In genomic region chr4:149953621-149954481, GRCm38 (mm10) we compare ENCODE assay signal across 8 mouse cellular contexts. TPM values are rescaled to one million over a fixed set of nuclear protein-coding genes. Genes with fewer than 3 reads are reported as not detected.
A peak's percentile ranks its signal among the peaks of the same experiment; 100 is the strongest.
DNase-seq lines count a peak whose midpoint lies in the region; ATAC-seq and TF ChIP-seq lines count a peak whose summit lies in the region.

No protein-coding gene starts in this region.

- H3K9ac ChIP-seq in lung, embryonic 15.5 days, result peak overlapping the region; percentile 71

- WGBS in forebrain, embryonic 10.5 days, result 8% methylated on average over 32 of the region's 32 CpGs
- WGBS in hindbrain, embryonic 10.5 days, result 9% methylated on average over 32 of the region's 32 CpGs
- WGBS in lung, embryonic 15.5 days, result 4% methylated on average over 32 of the region's 32 CpGs

- H3K36me3 ChIP-seq in C2C12 (ENCODE audit: control insufficient read depth, insufficient read depth), result no peaks in the 10 kb centered on the region
- no peaks in the 10 kb centered on the region for H3K36me3 ChIP-seq in forebrain, embryonic 10.5 days (replicated peaks)
- no peaks in the 10 kb centered on the region for H3K36me3 ChIP-seq in hindbrain, embryonic 10.5 days
- no peaks in the 10 kb centered on the region for H3K36me3 ChIP-seq in lung, embryonic 15.5 days

- H3K4me3 ChIP-seq in C2C12 (ENCODE audit: insufficient read depth, poor library complexity, severe bottlenecking), result peak overlapping the region; percentile 48
- peak overlapping the region; percentile 80 for H3K4me3 ChIP-seq in forebrain, embryonic 10.5 days
- peak overlapping the region; percentile 77 for H3K4me3 ChIP-seq in hindbrain, embryonic 10.5 days
- peak overlapping the region; percentile 65 for H3K4me3 ChIP-seq in lung, embryonic 15.5 days

- ATAC-seq in lung, embryonic 15.5 days (ENCODE audit: borderline replicate concordance, extremely low read depth, low FRiP score, low TSS enrichment), result no peak

- TF ChIP-seq CTCF in C2C12 (IDR thresholded peaks at IDR 0.05; ENCODE audit: control insufficient read depth, insufficient read depth, insufficient read length), result no peak

- DNase-seq in ZHBTc4 (ENCODE audit: low read depth, low spot score), result peak; percentile 51
- DNase-seq in forebrain, embryonic 10.5 days (ENCODE audit: extremely low spot score, low spot score), result peak; percentile 51
- DNase-seq in hindbrain, embryonic 10.5 days (ENCODE audit: low spot score), result peak; percentile 60
- peak; percentile 40 for DNase-seq in layer of hippocampus, adult 9-10 months (ENCODE audit: low spot score)
- DNase-seq in right cerebral cortex, postnatal 10 days (ENCODE audit: low spot score in 2 of 2), result peak; percentile 78 to 81
- DNase-seq in yolk sac, embryonic 10.5 days (ENCODE audit: low spot score), result no peak

- H3K79me3 ChIP-seq in C2C12 (ENCODE audit: low read depth), result peaks cover 4% of the 10 kb centered on the region

- H3K27ac ChIP-seq in forebrain, embryonic 10.5 days, result peak overlapping the region; percentile 86
- H3K27ac ChIP-seq in hindbrain, embryonic 10.5 days, result peak overlapping the region; percentile 85
- H3K27ac ChIP-seq in lung, embryonic 15.5 days, result no peak overlapping the region

- H3ac ChIP-seq in C2C12 (ENCODE audit: control insufficient read depth, insufficient read length, low read depth), result peak overlapping the region; percentile 74

- H3K4me2 ChIP-seq in lung, embryonic 15.5 days, result peak overlapping the region; percentile 98

- peaks cover 48% of the 10 kb centered on the region for H3K4me1 ChIP-seq in forebrain, embryonic 10.5 days
- H3K4me1 ChIP-seq in hindbrain, embryonic 10.5 days (replicated peaks), result peaks cover 49% of the 10 kb centered on the region
- peaks cover 38% of the 10 kb centered on the region for H3K4me1 ChIP-seq in lung, embryonic 15.5 days

- no peaks in the 10 kb centered on the region for H3K9me3 ChIP-seq in forebrain, embryonic 10.5 days
- no peaks in the 10 kb centered on the region for H3K9me3 ChIP-seq in hindbrain, embryonic 10.5 days
- H3K9me3 ChIP-seq in lung, embryonic 15.5 days, result no peaks in the 10 kb centered on the region

- H3K79me2 ChIP-seq in C2C12 (ENCODE audit: control insufficient read depth, insufficient read depth), result peaks cover 8% of the 10 kb centered on the region

- no peaks in the 10 kb centered on the region for H3K27me3 ChIP-seq in C2C12 (ENCODE audit: control insufficient read depth, insufficient read depth, insufficient read length)
- H3K27me3 ChIP-seq in forebrain, embryonic 10.5 days (ENCODE audit: poor library complexity, severe bottlenecking), result peaks cover 75% of the 10 kb centered on the region
- H3K27me3 ChIP-seq in hindbrain, embryonic 10.5 days (ENCODE audit: insufficient read depth, poor library complexity, severe bottlenecking), result peaks cover 73% of the 10 kb centered on the region
- peaks cover 35% of the 10 kb centered on the region for H3K27me3 ChIP-seq in lung, embryonic 15.5 days

TF ChIP-seq in C2C12, 6 proteins besides CTCF, POLR2A, EP300 and RAD21:
- no peak for TF ChIP-seq FOSL1 (IDR thresholded peaks at IDR 0.05; ENCODE audit: insufficient read depth, low read length, poor library complexity, severe bottlenecking)
- peak; percentile 37 for TF ChIP-seq MYOD1 (IDR thresholded peaks at IDR 0.05; ENCODE audit: control insufficient read depth, insufficient read length, low read depth)

RNA-seq across cellular contexts. Expression of gene Spsb1, which starts 1.0 kb away (rescaled TPM):
- 3.0 TPM for polyA plus RNA-seq in C2C12 (2012; fragmentation: generic; extraction: Trizol)
- polyA plus RNA-seq in forebrain, embryonic 10.5 days (2016; fragmentation: Nextera tagmentation; extraction: Ambion mirVana), result 9.0 and 11.2 TPM in 2 replicates
- polyA plus RNA-seq in hindbrain, embryonic 10.5 days (2016; fragmentation: Nextera tagmentation; extraction: Ambion mirVana), result 10.7 and 12.0 TPM in 2 replicates
- 15.6 and 15.7 TPM in 2 replicates for polyA plus RNA-seq in lung, embryonic 15.5 days (2015; fragmentation: Nextera tagmentation; extraction: Ambion mirVana)

RNA-seq across cellular contexts. Expression of gene H6pd, which starts 55.0 kb away (rescaled TPM):
- polyA plus RNA-seq in C2C12 (2012; fragmentation: generic; extraction: Trizol), result 14.9 TPM
- polyA plus RNA-seq in forebrain, embryonic 10.5 days (2016; fragmentation: Nextera tagmentation; extraction: Ambion mirVana), result 3.0 TPM in 2 replicates
- polyA plus RNA-seq in hindbrain, embryonic 10.5 days (2016; fragmentation: Nextera tagmentation; extraction: Ambion mirVana), result 4.8 and 5.6 TPM in 2 replicates
- 25.0 and 29.3 TPM in 2 replicates for polyA plus RNA-seq in lung, embryonic 15.5 days (2015; fragmentation: Nextera tagmentation; extraction: Ambion mirVana)
